Mouse (Mus musculus) frontal cortex, adult 2 months (tissue): Measurements from ENCODE around the gene Erf. TPM values are rescaled to one million over a fixed set of nuclear protein-coding genes. Genes with fewer than 3 reads are reported as not detected.

ENCODE experiments used
- DNase-seq, 2 experiments: peaks; one replicate each; pipeline ENCODE4 v3.0.0; 2022; ENCODE audit warnings: low spot score in 1 of 2; ENCODE audit errors: extremely low spot score in 1 of 2
- polyA plus RNA-seq: library from polyadenylated mRNA; depleted of rRNA; stranded (reverse); fragments of >200 nt; gene quantifications from 2 replicates; pipeline ENCODE4 v1.2.3, GENCODE M21; 2012

The Erf gene
- polyA plus RNA-seq, 1 experiment: 38.9 TPM

DNA sequence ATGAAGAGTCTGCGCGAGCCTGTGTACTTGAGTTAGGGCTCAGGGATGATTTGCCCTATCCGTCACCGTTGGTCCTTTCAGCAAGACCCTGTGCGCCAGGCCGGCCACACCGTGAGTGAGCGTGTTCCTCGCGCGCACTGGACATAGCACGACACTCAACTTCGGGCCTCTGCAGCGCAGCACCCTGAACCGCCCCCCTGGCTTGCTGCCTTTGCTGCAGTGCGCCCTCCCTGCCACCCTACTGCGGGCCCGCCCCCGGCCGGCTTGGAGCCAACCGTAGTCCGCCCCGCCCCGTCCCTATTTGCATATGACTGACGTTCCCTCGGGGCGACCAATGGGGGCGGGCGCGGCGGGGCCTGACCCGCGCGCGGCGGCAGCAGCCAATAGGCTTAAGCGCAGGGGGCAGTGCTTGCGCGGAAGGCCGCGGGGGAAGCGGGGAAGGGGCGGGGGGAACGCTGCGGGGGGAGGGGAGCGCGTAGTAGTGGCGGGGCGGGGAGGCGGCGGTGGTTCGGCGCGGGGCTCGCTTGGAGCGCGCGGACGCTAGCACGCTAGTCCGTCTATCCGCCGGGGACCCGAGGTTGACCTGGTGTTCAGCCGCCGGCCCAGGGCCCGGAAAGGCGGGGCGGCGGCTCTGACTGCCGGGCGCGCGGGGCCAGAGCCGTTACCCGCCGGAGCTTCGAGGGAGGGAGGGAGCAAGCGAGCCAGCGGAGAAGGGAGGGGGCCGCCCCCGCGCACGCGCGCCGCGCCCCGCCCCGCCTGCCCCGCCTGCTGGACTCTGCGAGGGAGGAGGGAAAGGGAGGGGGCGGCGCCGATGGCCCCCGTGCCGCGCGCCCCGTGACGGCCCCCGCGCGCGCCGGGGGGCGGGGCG lies 31.4 kb upstream of the Erf start:
- DNase-seq: peak; percentile 91 to 97

DNA sequence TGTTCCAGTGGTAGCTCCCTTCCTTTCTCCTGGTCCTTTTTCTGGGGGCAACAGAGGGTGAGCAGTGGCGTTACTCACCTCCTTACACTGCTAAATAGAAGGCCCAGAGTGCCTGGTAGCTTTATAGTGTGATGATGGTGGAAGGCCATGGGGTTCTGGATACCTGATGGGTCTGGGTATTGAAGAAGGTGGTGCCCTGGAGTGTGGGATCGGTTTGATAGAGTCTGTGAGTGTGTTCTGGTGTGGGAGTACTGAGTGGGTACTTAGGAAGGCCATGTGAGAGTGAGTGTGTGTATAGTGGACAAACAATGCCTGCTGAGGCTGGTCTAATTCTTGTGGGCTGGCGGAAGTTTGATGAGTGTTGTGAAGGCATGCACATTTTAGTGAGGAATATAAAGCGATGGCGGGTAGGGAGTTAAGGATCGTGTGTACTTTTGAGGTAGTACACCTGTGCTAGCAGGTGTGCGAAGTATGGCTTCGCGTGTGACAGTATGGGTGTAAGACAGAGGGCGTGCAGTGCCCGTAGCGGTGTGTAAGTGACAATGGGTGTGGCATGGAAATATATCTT lies 30.7 kb upstream of the Erf start:
- DNase-seq: no peak

GRCm38 (mm10) chr7:25279861-25280791 lies 29.6 kb upstream of the Erf start:
- no peak for DNase-seq

DNA sequence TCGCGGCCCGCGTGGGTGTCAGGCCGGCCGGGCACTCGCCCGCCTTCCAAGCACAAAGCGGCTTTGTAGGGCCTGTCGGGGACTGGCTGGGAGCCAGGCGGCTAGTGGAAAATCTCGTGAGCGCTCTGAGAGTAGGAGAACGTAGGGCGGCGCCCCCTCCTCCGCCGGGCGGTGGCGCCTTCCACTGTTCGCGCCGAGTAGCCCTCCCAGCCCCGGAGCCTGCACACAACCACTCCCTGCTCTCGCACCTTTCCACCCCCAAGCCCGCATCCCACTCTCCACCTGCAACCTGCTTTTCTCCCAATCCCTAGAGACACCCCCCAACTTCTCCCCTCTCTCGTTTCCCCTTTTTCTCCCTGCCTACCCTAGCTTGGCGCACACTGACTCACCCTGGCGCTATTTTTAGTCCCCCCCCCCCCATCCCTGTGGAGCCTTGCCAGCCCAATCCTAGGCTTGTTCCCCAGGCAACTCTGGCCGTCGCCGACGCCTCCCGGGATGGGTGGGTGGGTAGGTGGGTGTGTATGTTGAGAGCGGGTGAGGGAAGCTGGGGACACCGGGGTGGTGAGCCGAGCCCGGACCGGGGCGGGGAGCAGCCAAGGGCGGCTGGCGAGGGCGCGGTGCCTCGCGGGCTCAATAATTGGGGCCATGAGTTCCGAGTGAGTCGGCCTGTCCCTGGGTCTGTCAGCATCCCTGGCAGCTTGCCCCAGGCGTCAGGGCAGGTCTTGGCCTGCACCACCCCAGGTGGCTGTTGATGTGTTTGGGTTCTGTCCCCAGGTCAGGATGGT lies 28.7 kb upstream of the Erf start:
- DNase-seq: peak; percentile 82 to 90

DNA sequence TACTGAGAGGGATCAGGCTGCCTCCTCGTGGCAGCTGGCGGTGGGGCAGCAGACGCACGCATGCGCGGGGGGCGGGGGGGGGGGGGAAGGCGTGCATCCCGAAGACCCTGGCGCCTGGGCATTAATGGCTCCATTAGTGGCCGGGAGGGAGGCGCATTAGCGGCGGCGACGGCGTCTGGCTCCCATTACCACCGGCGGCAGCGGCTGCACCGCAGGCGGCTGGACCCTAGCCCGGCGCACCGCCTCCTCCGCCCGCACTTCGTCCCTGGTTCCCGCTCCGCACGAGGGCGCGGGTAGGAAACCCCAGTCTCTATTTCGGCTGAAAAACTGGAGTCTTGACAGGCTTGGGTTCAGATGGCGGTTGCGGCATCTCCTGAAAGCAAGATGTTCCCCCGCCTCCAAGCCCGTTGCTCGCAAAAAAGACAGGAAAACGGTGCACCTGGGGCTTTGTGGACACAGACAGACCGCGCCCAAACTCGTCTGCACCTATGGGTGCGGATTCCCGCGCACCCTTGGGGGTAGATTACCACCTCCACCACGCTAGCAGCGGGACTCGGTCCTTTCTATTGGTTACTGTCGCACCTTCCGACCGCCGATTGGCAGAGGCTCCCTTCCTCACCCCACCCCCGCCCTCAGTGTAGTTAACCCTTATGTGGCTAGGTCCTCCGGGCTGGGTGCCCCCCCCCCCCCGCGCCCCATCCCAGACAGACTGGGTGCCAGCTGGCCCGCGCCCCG lies 27.9 kb upstream of the Erf start:
- peak; percentile 85 to 90 for DNase-seq

- DNase-seq: no peak
Measured at GRCm38 (mm10) chr7:25277998-25278340, 27.4 kb upstream of the Erf start.

DNA sequence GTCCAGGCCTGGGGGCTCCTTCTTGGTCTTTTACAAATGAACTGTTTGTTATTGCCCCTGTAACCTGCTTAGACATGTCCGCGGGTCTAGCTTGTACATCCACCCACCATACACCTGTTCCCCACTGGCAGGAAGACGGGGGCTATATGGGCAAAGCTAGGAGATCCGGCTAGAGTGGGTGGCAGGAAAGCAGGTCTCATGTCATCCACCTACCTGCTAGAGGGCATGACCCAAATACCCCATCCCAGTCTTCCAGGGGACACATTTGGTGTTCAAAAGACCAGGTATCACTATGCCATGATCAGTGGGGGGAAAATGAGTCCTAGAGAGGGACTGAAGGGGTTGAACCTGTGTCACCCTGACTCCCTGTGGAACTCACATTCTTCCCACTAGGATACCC lies 26.8 kb upstream of the Erf start:
- DNase-seq: no peak

GRCm38 (mm10) chr7:25275555-25276298 lies 25.2 kb upstream of the Erf start:
- DNase-seq: no peak

DNA sequence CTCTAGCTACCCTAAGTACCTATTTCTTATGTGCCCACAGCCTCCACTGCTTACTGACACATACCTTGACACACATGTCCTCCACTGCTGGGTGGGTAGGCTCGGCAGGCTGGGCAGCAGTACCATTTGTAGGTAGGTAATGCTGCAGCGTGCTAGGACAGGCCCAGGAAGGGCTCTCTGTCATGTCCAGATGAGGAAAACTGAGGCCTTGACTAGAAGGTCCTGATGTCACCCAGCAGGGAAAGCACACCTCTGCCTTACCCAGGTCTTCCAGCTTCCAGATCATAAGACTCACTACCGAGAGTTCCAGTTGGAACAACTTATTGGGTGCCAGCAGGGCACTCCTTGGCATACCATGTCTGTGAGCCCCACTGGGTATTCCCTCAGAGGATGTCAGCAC lies 24.4 kb upstream of the Erf start:
- no peak for DNase-seq

GRCm38 (mm10) chr7:25274571-25274970 lies 24.0 kb upstream of the Erf start:
- DNase-seq: no peak

- no peak for DNase-seq
Measured at GRCm38 (mm10) chr7:25273259-25274241, 23.0 kb upstream of the Erf start.

GRCm38 (mm10) chr7:25272445-25273258 lies 22.1 kb upstream of the Erf start:
- DNase-seq: no peak

DNA sequence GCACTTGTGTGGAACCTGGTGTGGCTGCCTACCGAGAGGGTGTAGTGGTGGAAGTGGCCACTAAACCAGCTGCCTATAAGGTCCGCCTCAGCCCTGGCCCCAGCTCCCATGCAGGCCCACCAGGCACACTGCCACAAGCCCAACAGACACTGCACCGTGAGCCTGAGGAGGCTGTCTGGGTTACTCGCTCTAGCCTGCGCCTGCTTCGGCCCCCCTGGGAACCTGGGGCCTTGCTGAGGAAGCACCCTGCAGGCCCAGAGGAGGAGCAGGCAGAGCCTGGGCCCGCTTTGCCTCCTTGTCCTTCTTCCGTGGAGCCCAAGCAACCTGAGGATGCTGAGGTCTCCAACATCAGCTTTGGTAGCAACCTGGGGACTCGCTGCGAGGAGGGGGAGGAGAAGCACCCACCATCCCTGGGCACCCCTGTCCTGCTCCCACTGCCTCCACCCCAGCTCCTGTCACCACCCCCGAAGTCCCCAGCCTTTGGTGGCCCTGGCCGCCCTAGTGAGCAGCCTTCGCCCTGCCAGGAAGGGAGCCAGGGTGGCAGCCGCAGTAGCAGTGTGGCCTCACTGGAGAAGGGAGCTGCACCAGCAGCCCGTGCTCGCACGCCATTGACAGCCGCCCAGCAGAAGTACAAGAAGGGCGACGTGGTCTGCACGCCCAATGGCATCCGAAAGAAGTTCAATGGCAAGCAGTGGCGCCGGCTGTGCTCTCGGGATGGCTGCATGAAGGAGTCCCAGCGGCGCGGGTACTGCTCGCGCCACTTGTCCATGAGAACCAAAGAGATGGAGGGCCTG lies 21.3 kb upstream of the Erf start:
- no peak for DNase-seq

DNA sequence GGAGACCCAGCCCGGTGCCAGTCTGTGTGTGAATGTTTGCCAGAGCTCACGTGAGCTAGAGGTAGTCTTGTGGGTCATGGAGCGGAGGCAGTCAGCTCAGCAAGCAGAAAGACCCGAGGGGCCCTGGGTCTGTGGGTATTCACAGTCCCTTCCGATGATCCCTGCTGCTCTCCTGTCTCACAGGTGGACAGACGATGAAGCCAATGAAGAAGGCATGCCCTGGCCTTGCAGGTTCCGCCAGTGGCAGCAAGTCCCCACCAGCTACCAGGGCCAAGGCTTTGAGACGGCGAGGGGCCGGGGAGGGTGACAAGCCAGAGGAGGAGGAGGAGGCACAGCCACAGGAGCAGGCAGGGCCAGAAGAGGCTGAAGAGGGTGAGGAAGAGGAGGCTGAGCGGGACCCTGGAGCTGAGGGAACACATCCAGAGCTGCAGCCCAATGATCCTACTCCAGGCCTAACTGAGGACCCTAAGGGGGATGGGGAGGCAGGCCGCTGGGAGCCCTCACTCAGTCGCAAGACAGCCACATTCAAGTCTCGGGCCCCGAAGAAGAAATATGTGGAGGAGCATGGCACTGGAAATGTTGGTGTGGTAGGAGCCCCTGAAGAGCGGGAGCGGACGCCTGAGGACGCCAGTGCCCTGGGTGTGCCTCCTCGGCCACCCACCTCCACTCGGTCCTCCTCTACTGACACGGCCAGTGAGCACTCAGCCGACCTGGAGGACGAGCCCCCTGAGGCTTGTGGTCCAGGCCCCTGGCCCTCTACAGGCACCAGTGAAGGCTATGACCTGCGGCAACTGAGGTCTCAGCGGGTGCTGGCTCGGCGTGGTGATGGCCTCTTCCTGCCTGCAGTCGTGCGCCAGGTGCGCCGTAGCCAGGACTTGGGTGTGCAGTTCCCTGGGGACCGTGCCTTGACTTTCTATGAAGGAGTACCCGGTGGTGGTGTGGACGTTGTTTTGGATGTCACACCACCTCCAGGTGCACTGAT lies 20.4 kb upstream of the Erf start:
- no peak for DNase-seq
